Mouse (Mus musculus): ENCODE measurements around the gene Wfs1.
A peak's percentile ranks its signal among the peaks of the same experiment; 100 is the strongest.
"Not testable (repeated sequence)": the region's sequence is repeated elsewhere in the genome, so short reads cannot be mapped to it uniquely, and the experiment has no call there.

The Wfs1 gene

DNA sequence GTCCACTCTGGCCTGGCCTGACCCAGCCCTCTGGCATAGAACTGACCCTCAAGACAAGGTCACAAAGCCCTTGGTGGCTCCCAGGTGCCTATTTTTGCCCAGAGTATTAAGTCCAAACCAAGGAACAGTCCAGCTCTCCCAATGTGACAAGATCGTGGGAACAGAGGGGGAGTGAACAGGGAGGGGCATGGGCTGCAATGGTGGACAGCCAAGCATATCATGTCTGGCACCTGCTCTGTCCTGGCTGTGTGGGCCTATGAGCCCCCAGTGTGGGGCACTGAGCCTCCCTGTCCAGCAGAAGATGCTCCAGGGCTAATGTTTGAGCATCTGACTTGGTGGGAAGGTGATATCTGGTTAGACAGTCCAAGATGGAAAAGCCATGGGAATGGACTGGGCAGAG, 2.4 kb downstream of the Wfs1 start:
- no peak for DNase-seq

DNA sequence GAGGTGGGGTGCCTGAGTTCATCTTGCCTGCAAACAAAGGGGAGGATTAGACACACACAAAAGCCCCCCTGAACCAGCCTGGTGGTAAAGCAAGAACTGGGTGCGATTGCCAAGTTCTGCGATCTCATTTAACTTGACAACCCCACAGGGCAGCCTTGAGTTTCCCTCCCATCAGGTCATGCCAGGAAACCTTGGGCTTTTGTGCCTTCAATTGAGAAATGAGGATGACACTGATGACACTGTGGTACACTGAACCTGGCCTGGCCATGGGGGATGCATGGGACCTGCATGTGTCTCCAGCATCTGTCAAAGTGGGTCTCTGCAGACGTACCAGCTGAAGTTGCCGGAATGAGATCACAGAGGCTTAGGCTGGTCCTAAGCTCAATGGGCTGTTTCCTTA, 6.7 kb downstream of the Wfs1 start:
- DNase-seq, result no peak

DNA sequence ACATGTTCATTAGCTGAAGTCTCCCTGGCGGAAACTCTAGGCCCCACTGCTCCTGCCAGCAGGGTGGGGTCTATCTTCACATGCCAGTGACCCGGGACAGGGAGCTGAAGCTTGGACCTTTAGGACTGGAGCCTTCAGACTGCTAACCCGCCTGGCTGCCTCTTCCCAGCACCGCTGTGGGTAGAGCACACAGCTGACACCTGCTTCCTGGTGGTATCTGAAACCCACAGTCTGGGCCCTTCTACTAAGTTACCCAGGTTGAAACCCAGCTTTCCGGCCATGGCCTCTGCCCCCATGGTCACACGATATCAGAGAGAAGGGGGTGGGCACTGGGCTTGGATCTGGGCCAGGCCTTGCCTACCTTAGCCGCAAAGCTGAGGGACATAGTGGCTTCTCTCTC, 9.4 kb downstream of the Wfs1 start:
- no peak for DNase-seq

DNA sequence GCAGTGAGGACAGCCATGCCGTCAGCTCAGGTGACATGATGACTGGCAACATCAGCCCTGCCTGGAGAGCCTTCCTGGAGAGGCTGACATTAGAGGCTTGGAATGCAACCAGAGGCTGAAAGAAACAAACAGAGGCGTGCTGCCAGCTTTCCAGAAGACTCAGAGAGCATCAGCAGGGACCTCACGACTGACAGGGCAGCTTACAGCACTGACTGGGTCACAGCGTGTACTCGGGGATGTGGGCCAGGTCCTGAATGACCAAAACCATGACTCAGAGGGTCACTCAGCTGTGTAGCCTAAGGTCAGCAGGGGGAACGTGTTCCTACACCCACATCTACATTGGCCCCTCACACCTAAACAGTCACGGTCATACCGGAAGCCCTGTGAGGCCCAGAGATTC, 10.0 kb downstream of the Wfs1 start:
- peak; percentile 17 for DNase-seq

DNA sequence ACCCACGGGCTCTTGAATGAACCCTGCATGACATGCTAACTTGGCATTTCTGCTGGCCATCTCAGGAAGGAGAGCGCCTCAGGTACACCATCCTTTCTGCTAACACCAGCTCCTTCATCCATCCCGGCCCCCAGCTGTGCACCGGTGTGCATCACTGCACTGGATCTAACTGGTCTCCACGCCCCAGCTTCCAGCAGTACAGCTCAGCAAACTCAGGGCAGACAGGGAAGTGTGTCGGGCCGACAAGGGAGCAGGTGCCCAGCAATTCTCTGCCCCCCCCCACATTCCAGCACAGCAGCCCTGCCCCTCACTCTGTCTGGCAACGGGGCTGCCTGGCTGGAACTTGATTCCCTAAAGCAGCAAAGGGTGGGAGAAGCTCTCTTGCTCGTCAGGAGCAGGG, 11.2 kb downstream of the Wfs1 start:
- DNase-seq, result no peak

DNA sequence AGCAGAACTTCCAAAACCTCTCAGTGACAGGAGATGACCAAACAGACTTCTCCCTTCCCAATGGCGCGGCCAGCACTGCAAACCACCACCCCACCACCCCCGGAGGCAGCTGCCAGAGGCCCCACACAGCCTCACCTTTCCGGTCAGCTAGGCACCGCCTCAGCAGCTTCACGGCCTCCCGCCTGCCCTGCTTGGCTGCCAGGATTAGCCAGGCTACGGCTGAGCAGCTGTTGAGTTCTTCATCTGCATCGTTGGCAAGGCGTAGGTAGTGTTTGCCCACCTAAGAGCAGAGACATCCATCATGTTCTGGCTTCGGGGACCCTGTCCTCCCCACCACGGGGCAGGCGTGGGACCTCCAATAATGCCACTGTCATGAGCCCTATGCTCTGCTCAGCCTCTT, 13.7 kb downstream of the Wfs1 start:
- DNase-seq, result no peak

DNA sequence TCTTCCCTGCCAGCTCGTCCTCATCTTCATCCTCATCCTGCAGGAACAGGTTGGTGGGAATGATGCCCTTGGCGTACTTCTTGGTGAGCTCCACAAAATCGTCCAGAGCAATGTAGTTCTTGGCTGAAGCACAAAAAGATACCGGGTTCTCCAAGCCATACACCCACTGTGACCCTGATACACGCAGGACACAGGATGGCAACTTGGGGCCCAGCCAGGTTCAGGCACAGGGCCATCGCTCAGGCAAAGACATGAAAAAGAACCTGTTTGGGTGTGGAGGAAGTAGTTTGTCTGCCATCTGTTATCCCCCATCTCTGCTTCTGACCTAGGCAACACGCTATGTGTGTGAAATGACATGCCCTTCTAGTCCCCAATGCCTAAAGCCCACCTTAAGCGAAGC, 17.4 kb downstream of the Wfs1 start:
- no peak for DNase-seq

DNA sequence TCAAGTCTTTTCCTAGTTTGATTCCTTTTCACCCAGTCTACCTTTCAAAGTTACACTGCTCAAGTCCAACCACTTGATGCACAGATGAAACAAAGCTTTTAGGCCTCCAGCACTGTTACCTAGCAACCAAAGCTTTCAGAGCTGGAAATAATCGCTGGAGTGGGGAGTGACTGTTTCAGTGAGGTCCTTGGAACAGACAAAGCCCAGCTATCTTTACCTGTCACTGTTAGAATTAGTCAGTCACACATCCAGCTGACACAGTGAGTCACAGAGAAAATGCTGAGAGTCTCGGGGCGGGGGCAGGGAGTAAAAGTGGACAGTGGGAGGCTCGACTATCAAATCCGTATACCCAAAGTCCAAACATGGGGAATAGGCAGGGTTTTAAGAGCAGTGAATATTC, 28.5 kb downstream of the Wfs1 start:
- no peak for DNase-seq

DNA sequence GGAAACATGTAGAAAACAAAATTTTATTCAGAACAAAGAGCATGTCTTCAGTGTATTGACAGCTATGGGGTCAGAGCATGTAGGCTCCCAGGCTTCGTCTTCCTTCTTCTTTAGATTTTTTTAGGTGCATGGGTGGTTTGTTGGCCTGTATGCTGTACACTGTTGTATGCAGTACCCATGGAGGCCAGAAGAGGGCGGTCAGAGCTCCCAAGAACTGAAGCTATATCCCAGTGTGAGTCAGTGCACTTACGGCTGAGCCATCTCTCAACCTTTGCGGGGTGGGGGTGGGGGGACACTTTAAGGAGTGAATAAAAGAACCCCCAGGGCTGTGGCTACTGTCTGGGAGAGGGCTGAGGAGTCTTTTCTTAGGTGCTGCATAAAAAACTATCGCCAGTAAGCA, 30.2 kb downstream of the Wfs1 start:
- peak; percentile 68 for DNase-seq

DNA sequence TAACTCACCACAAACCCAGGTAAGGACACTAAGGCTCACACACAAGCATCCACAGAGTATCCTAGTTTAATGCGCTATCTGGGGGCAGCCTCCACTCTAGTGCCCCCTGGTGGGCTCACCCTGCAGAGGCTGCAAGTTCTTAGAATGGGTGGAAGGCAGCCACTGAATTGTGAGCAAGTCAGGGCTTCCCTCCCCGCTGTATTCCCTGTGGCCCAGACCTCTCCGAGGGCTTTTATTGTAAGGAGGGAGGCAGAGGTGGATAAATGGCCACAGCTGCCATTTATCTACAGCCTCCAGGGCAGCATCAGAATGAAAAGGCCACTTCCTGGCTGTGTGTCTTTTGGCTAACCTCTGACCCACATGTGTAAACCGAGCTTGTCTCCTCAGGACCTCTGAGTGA, 33.6 kb downstream of the Wfs1 start:
- DNase-seq, result no peak

DNA sequence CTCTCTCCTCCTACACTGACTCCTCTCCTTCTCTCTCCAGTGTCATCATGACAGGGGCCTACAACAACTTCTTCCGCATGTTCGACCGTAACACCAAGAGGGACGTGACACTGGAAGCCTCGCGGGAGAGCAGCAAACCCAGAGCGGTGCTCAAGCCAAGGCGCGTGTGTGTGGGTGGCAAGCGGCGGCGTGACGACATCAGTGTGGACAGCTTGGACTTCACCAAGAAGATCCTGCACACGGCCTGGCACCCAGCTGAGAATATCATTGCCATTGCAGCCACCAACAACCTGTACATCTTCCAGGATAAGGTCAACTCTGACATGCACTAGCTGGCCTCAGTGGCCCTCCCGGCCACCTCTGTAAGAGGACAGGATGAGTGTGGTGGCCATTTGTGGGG, 36.7 kb downstream of the Wfs1 start:
- DNase-seq, result no peak

DNA sequence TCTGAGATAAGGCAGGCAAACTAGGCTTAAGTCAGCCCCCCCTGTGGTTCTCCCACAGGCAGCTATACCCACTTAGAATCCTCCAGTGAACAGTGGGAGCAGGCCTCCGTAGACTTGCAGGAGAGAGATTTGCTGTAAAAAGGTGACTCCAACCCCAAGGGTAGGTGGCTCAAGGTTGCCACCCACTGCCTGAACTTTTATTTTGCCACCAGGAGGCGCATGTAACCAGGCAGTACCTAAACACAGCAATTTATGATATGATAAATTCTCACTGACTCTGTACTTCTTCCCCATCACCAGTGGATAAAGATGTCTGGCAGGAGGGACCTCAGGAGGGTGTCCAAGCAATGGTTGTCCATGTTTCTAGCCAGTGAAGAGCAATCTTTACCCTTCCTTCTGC, 38.1 kb downstream of the Wfs1 start:
- DNase-seq, result peak; percentile 11

DNA sequence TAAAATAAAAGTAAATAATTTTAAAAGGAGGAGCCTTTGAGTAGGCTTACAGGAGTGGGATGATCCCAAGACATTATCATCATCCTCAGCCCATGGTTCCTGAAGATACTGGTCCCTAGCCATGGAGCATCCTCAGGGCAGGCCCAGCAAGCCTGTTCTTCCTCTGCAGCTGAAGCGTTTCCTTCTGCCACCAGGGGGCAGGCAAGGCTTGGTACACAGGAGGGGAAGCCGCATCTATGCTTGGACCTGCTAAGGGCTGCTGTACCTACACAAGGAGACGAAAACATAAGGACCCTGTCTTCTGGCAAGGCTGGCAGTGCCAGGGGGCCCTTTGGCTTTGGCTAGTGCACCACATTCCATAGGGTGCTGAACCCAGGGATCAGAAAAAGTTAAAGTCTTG, 40.2 kb downstream of the Wfs1 start:
- DNase-seq, result peak; percentile 79

DNA sequence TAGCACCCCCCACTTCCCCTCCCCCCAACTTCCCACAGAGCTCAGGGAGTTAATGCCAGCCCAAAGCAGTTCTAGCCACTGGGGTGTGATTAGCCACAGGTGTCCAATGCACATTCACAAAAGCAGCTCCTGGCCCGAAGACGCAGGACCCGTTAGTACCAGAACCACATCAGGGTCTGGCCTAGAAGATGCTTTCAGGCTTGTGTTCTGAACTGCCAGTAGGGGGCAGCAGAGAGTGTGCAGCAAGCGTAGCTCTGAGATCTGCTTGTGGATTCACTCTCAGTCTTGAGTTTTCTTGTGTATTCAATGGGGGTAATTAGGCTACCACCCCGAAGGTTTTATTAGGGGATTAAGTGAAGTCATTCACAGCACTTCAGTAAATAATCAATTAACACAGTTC, 42.6 kb downstream of the Wfs1 start:
- peak; percentile 61 for DNase-seq

DNA sequence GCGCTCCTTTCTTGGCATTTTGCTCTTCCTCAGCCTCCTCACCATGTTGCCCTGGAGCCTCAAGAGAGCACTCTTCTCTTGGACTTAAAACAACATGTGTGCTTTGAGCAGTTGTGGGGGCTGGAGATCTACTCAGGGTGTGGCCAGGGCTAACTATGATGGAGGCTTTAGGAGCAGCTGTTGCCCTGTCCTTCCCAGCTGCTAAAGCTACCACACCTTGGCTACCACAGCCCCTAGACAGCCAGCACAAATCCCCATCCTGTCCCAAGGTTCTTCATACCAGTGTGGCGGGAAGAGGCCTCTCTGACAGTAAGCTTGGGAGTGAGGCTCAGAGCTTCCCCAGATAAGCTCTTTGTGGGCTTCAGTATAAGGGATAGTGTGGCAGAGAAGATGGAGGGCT, 43.3 kb downstream of the Wfs1 start:
- no peak for DNase-seq

DNA sequence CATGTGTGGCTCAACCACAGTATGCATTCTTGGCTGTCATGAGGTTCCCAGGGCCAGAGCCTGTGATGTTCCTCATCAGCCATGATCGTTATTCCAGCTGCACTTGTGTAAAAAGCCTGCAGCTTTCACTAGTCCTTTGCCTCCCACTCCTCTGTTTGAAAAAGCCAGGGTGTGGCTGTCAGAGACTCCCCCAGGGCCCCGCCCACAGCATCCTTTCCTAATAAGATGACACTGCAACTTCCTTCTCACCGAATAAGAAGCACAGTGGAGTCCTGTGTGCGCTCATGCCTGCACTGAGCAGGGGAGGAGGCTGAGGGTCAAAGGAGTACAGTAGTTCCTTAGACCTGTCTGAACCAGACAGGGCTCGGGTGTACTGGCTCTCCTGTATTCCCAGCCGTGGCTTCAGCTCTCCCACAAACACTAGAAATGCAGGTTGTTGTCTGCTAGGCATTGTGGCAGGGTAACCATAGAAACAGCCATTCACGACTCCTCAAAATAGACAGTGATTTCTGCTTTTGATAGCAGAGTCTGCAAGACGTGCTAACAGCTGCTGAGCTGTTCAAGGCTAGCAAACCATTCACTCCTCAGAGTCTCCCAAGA, 43.8 kb downstream of the Wfs1 start:
- DNase-seq, result no peak

DNA sequence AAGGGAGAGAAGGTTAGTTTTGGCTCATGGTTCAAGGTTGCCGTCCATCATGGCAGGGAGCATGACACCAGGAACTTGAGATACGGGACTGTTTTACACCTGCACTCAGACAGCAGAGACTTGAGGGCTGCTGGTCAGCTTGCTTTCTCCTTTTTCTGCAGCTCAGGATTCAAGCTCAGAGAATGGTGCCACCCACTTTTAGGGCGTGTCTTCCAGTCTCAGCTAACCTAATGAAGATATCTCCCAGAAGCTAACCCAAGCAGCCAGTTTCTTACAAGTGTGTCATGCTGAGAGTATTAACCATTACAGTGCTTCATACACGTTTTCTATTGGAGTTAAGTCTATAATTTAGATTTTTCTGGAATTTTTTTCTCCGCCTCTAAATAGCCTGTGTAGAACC, 44.5 kb downstream of the Wfs1 start:
- DNase-seq, result no peak

DNA sequence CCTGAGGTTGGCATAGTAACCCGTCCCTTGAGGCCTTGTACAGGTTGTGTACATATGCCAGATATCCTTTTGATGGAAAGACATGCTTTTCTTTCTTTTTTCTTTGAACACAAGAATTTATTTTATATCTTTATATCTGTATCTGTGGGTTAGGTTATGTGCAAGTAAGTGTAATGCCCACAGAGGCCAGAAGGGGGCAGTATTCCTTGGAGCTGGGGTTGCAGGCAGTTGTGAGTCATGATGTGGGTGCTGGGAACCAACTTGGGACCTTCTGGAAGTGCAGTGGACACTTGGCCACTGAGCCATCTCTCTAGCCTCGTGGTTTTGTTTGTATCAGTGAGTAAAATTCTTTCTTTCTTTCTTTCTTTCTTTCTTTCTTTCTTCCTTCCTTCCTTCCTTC, 46.6 kb downstream of the Wfs1 start:
- DNase-seq, result no peak

DNA sequence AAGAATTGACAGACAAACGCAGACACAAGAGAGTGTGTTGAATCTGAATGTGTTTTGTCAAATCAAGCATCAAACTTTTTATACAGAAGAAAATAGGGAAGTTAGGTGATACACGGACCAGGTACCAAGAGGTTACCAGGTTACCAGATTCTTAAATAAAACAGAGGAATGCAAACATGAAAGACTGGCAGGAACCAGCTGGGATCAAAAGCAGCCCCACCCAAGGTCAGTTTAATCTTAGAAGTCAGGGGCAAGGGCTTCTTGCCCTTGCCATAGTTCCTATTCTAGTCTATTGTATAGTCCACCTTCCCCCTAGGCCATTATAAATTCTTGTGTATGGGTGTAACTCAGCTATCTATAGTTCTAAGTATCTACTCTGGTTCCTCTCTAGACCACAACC, 50.0 kb downstream of the Wfs1 start:
- not testable (repeated sequence) for DNase-seq

DNA sequence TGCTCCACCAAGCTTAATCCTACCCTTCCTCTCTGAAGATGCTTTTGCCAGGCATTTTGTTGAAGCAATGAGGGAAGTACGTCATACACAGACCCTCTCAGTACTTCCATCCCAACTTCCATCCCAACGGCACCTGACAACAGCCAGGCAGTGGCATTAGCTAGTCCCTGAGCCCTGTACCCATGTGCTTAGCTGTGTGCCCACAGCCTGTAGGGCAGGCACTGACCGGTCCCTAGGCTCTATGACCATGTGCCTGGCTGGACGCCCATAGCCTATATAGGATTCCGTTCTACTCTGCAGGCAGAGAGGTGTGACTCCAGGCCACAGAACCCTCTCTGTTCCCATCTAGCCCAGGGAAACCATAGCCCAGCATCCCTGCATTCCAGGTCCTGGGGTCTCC, 51.0 kb downstream of the Wfs1 start:
- no peak for DNase-seq

DNA sequence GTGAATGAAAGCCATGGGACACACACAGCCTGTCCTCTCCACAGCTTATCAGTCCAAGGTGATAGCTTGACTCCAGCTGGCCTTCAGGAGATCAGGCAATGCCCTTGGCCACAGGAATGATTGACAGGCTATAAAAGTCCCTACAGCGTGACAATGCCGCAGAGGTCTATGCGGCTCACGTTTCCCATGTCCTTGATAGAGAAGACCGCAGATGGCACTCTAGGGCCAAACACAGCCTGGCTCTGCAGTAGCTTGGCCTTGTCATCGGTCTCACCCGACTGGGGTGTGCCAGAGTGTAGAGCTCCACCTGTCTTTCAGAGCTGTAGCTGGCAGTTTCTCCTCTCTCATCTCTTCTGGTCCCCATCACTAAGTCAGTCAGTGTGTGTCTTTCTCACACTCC, 52.5 kb downstream of the Wfs1 start:
- DNase-seq, result no peak

DNA sequence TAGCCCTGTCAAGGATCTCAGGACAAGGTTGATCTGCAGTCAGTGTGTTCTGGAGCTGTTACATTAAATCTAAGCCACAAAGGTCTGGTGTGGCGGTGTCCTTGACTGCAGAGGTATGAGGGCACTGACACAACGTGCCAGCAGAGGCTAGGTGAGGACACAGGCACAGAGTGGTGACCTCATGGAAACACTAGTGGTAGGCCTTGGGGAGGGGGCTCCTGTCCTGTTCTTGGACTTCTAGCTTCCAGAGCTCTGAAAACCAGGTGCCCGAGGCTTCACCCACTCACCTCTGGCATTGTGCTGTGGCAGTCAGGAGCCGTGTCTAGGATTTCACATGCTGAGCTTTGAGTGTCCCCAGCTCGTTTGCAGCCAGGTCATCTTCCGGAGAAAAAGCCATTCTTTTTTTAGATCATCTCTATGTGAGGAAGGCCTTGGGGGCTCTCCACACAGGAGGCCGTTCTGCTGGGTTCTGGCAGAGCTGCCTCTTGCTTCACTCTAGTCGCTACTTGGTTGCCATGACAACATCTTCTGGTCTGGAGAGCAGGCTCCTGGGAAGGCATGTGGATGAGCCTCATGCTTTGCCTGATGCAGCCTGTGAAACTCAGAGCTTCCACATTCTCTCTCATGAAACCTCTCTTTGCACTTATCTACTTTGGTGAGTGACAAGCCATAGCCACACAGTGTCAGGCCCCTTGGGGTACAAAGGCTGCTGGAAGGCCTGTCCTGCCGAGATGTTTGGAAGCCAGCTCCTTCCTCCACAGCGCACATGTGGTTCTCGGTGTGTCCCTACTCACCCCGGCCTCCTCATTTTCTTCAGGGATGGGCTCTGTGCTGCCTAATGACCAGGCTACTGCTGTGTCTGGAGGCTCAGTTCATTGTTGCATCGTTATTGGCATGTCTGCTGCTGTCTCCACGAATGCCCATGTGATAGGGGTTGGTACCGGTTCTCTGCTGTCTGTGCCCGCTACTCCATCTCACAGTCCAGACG, 53.2 kb downstream of the Wfs1 start:
- no peak for DNase-seq

DNA sequence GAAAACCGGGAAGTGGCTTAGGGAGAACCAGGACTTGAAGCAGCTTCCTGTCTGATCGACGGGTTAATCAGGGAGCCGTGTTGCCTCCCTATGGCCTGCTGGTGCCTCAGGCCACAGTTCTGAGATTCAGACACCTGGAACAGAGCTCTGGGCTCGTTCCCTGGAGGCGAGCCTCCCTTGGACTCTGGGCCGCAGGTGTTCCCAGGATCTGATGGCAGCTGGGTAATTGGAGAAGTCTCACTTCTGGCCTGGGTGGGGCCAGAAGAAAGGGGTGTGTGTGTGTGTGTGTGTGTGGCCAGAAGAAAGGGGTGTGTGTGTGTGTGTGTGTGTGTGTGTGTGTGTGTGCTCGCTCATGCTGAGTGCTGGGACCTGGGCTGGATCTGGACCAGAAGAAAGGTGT, 55.6 kb downstream of the Wfs1 start:
- DNase-seq, result no peak

DNA sequence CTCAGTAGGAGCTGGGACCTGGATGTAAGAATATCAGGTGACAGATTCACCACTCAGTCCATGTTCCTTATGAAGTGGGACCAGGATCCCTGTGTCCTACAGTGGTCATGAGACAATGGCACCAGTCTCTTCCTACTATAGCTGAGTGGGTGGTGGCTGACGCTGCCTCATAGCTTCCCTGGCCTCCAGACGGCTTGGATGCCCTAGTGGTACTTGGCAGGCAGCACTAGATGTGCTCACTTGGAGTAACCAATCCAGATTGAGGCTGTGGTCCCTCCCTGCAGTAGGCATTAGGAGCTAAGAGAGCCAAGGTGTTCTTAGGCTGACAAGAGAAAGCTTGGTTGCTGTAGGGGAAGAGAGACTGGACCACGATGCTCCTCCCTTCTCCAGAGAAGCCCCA, 59.6 kb downstream of the Wfs1 start:
- no peak for DNase-seq

DNA sequence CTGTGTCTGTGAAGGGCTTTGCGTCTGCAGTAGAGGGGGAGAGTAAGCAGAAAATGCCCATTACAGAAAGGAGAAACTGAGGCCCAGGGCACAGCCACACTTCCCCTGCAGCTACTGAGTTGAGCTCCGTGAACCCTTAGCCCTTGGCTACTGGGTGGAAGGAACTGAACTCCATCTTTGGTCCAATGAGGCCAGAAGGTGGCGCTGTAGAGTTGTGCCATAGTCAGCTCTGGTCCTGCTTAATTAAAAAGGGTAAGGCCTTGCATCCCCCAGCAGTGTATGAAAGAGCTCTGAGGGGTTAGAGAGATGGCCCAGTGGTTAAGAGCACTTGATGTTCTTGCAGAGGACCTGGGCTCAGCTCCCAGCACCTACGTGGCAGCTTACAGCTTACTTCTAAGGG, 60.3 kb downstream of the Wfs1 start:
- DNase-seq, result no peak
